Mouse (Mus musculus): Measurements from ENCODE around the gene Trim45.
A peak's percentile ranks its signal among the peaks of the same experiment; 100 is the strongest.

- TF ChIP-seq CHD2 (IDR thresholded peaks at IDR 0.05; ENCODE audit: low read length) (no peak), JUND (conservative IDR thresholded peaks at IDR 0.05; ENCODE audit: low read depth, low read length) (0 out of 2 replicates have a peak, but pooled peaks have one; percentile 38), ZMIZ1 (IDR thresholded peaks at IDR 0.05; ENCODE audit: low read depth, low read length) (no peak), MAFK (IDR thresholded peaks at IDR 0.05; ENCODE audit: insufficient replicate concordance, low read length) (no peak), MEF2A (IDR thresholded peaks at IDR 0.05; ENCODE audit: borderline replicate concordance, low read depth, low read length) (no peak), CTCF (conservative IDR thresholded peaks at IDR 0.05 in 1 of 2, IDR thresholded peaks at IDR 0.05 in 1 of 2; ENCODE audit: low read depth in 2 of 2, low read length in 2 of 2) (peak; percentile 10 to 79; a peak in 3 of 4 replicates), POLR2A (IDR thresholded peaks at IDR 0.05; ENCODE audit: low read depth, low read length) (no peak), POLR2AphosphoS2 (IDR thresholded peaks at IDR 0.05; ENCODE audit: low read depth, low read length) (no peak)
These were observed 5.2 kb upstream of the Trim45 start for GRCm38 (mm10) chr3:100916844-100917243.
